Mouse (Mus musculus) small intestine, adult 2 months (tissue): ENCODE measurements around the gene Senp2.

Source experiments
- CTCF ChIP-seq: fragments of 200-500 bp; IDR thresholded peaks from 2 replicates; pipeline ENCODE4 v1.5.1; 2012; ENCODE audit warnings: low read depth, mild to moderate bottlenecking, control low read depth, inconsistent platforms, low read length, moderate library complexity, mixed read lengths; ENCODE audit not compliant: insufficient replicate concordance, insufficient read length; ENCODE audit errors: extremely low read depth
- POLR2A ChIP-seq: fragments of 200-500 bp; IDR thresholded peaks from 2 replicates; pipeline ENCODE4 v1.6.1; 2012; ENCODE audit warnings: low read depth, mild to moderate bottlenecking, control low read depth, inconsistent platforms, low read length, moderate library complexity

DNA sequence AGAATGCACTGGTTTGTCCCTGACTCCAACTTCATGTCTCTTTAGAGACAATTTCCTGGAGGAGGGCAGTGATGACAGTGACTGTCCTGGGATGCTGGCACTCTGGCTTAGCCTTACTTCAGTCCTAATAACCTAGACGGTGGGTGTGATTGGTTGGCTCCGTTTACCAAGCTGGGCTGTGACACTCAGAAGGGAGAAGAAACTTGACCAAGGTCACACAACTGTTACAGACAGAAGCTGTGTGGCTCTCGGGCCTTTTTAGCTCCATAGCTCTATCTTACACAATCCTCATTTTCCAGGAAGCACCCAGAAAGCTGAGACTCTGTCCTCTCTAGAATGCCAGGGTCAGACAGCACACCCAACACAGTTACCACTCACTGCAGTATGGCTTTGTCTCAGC lies 43.7 kb upstream of the Senp2 start:
- TF ChIP-seq CTCF = no peak
- no peak for TF ChIP-seq POLR2A
